Mouse (Mus musculus) limb, embryonic 15.5 days (tissue): ENCODE data around the gene Nlgn1. TPM values are rescaled to one million over a fixed set of nuclear protein-coding genes. Genes with fewer than 3 reads are reported as not detected.

ENCODE experiments used
- ATAC-seq: fragments of 200-750 bp; cut with Nextera tagmentation; 2 replicates; pipeline ENCODE4 v1.8.0; 2017; ENCODE audit warnings: low read depth, moderate TSS enrichment; ENCODE audit not compliant: insufficient number of reproducible peaks, low FRiP score, low TSS enrichment
- H3K27ac ChIP-seq: fragments of 300-500 bp; sonication (generic); 2 replicates; pipeline ENCODE4 v1.5.1; 2015; ENCODE audit warnings: moderate library complexity, mild to moderate bottlenecking, inconsistent platforms
- H3K27me3 ChIP-seq: fragments of 300-500 bp; sonication (generic); 2 replicates; pipeline ENCODE4 v1.6.1; 2015; ENCODE audit warnings: inconsistent platforms
- H3K36me3 ChIP-seq: fragments of 300-500 bp; sonication (generic); 2 replicates; pipeline ENCODE4 v1.6.1; 2015; ENCODE audit warnings: inconsistent platforms
- H3K4me1 ChIP-seq: fragments of 300-500 bp; sonication (generic); 2 replicates; pipeline ENCODE4 v1.6.1; 2015; ENCODE audit warnings: inconsistent platforms
- H3K4me2 ChIP-seq: fragments of 300-500 bp; sonication (generic); 2 replicates; pipeline ENCODE4 v1.6.1; 2015; ENCODE audit warnings: mild to moderate bottlenecking, inconsistent platforms
- H3K4me3 ChIP-seq: fragments of 300-500 bp; sonication (generic); 2 replicates; pipeline ENCODE4 v1.5.1; 2015; ENCODE audit warnings: mild to moderate bottlenecking, inconsistent platforms
- H3K9ac ChIP-seq: fragments of 300-500 bp; sonication (generic); 2 replicates; pipeline ENCODE4 v1.6.1; 2015; ENCODE audit warnings: inconsistent platforms
- H3K9me3 ChIP-seq: fragments of 300-500 bp; sonication (generic); 2 replicates; pipeline ENCODE4 v1.6.1; 2016; ENCODE audit warnings: inconsistent platforms
- WGBS: fragments of 180-500 bp; shearing (Covaris S2); methylation state at CpG from one replicate; pipeline ENCODE4 v1.1.7; 2015; 5-methylcytosine and 5-hydroxymethylcytosine counted together
- polyA plus RNA-seq: library from polyadenylated mRNA; unstranded; fragments of >200 nt; fragmentation: Nextera tagmentation; extraction: Ambion mirVana; gene quantifications from 2 replicates; pipeline ENCODE4 v1.2.1, GENCODE M21; 2015

Nlgn1 gene
- polyA plus RNA-seq = 2.4 and 3.1 TPM in 2 replicates

DNA sequence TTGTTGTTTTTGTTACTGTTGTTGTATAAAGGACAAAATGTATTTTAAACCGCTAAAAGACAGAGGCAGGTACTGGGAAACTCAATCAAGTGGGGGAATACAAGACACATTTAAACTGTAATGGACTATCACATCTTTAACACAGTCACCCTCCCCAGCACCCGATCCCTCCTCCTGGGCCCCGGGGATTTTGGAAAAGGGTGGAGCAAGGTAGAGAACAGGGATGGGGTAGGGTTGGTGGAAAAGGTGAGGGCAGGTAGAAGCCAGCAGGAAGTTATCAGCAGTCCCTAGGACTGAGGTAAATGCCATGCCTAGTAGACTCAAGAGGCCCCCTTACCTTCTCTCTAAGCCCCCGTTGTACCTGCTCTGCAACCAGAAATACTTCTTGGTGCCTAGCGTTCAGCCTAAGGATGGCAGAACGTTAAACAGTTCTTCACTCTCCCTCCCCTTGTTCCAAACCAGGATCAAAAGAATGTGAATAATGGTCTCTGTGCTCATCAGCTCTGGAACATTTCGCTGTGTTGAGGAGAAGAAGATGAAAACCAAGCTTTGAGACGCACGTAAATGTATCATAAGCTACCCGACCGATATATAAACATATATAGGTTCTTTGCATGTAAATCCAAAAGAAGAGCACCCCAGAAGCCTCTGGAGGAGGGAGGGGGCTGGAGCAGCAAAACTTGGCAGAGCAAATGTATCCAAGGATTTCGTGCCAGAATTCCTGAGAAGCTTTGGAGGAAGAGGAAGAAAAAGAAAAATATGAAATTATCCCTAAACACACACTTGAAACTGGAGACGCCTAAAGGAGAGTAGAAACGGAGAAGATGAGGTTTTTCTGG is at the start of gene Nlgn1:
Nlgn1 (minus strand) TSS at position 61 of the 839 bp plus-strand sequence.
- peak within 1 kb of the TSS; percentile 53 for H3K4me3 ChIP-seq
- WGBS = under 1% methylated on average over 14 of the region's 14 CpGs
- H3K36me3 ChIP-seq = no peaks in the 10 kb centered on the region
- H3K27me3 ChIP-seq = peaks cover 53% of the 10 kb centered on the region
- peak within 1 kb of the TSS; percentile 96 for H3K4me2 ChIP-seq
- H3K27ac ChIP-seq = no peak within 1 kb of the TSS
- ATAC-seq = no peak
- peak within 1 kb of the TSS; percentile 45; the same call in 1 of the 2 replicates for H3K9ac ChIP-seq
- H3K9me3 ChIP-seq = no peaks in the 10 kb centered on the region
- H3K4me1 ChIP-seq = peaks cover 25% of the 10 kb centered on the region

GRCm38 (mm10) chr3:26378272-26378671 is 46.0 kb upstream of the Nlgn1 start:
- H3K9me3 ChIP-seq = no peaks in the 10 kb centered on the region
- H3K4me2 ChIP-seq = no peak overlapping the region
- no peak overlapping the region for H3K9ac ChIP-seq
- ATAC-seq = no peak
- H3K36me3 ChIP-seq = no peaks in the 10 kb centered on the region
- no peak overlapping the region for H3K4me3 ChIP-seq
- H3K4me1 ChIP-seq = no peaks in the 10 kb centered on the region
- no peak overlapping the region for H3K27ac ChIP-seq
- H3K27me3 ChIP-seq = no peaks in the 10 kb centered on the region
- 67% methylated on average over 2 of the region's 2 CpGs for WGBS

- H3K27ac ChIP-seq = no peak overlapping the region
- ATAC-seq = no peak
- no peak overlapping the region for H3K4me3 ChIP-seq
- WGBS = 70% methylated on average over 5 of the region's 5 CpGs
- H3K4me2 ChIP-seq = no peak overlapping the region
- H3K9ac ChIP-seq = no peak overlapping the region
- no peaks in the 10 kb centered on the region for H3K27me3 ChIP-seq
- H3K4me1 ChIP-seq = no peaks in the 10 kb centered on the region
- no peaks in the 10 kb centered on the region for H3K36me3 ChIP-seq
- H3K9me3 ChIP-seq = no peaks in the 10 kb centered on the region
Measured at GRCm38 (mm10) chr3:26355082-26355481, 22.8 kb upstream of the Nlgn1 start.

- Histone ChIP-seq H3K9ac (no peak overlapping the region), H3K27me3 (no peaks in the 10 kb centered on the region), H3K27ac (no peak overlapping the region), H3K36me3 (no peaks in the 10 kb centered on the region), H3K4me2 (no peak overlapping the region), H3K4me3 (no peak overlapping the region), H3K4me1 (no peaks in the 10 kb centered on the region), H3K9me3 (no peaks in the 10 kb centered on the region)
- ATAC-seq = no peak
- WGBS = 76% methylated on average over 5 of the region's 5 CpGs
Measured at GRCm38 (mm10) chr3:26354483-26355030, 22.3 kb upstream of the Nlgn1 start.

DNA sequence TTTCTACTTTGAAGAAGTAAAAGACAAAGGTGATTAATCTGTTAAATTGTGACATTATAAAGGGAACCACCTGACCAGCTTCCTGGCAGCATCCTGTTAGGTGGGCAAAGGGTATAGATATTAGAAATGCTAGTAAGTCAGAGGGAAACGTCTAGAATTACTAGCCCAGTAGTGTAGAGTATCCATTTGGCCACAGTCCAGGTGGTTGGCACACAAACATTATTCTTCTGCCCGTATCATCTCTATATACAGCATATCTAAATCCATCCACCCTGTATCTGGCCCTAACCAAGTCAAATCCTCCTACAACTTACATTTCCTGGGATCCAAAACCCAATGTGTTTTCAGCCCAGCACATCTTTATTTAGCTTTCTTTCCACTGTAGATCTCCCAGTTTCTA is 5.2 kb upstream of the Nlgn1 start:
- ATAC-seq = no peak
- H3K4me1 ChIP-seq = peaks cover 12% of the 10 kb centered on the region
- H3K27ac ChIP-seq = no peak overlapping the region
- no peaks in the 10 kb centered on the region for H3K9me3 ChIP-seq
- H3K9ac ChIP-seq = no peak overlapping the region
- peaks cover 31% of the 10 kb centered on the region for H3K27me3 ChIP-seq
- H3K4me2 ChIP-seq = no peak overlapping the region
- no peaks in the 10 kb centered on the region for H3K36me3 ChIP-seq
- 61% methylated on average over 2 of the region's 2 CpGs for WGBS
- no peak overlapping the region for H3K4me3 ChIP-seq

- no peak overlapping the region for H3K9ac ChIP-seq
- no peaks in the 10 kb centered on the region for H3K36me3 ChIP-seq
- H3K4me1 ChIP-seq = peaks cover 25% of the 10 kb centered on the region
- H3K4me2 ChIP-seq = peak overlapping the region; percentile 86
- no peak for ATAC-seq
- H3K4me3 ChIP-seq = peak overlapping the region; percentile 45
- WGBS = under 1% methylated on average over 41 of the region's 41 CpGs
- H3K27me3 ChIP-seq = peaks cover 53% of the 10 kb centered on the region
- H3K9me3 ChIP-seq = no peaks in the 10 kb centered on the region
- H3K27ac ChIP-seq = no peak overlapping the region
Measured at GRCm38 (mm10) chr3:26333239-26333811, 1.1 kb upstream of the Nlgn1 start.

DNA sequence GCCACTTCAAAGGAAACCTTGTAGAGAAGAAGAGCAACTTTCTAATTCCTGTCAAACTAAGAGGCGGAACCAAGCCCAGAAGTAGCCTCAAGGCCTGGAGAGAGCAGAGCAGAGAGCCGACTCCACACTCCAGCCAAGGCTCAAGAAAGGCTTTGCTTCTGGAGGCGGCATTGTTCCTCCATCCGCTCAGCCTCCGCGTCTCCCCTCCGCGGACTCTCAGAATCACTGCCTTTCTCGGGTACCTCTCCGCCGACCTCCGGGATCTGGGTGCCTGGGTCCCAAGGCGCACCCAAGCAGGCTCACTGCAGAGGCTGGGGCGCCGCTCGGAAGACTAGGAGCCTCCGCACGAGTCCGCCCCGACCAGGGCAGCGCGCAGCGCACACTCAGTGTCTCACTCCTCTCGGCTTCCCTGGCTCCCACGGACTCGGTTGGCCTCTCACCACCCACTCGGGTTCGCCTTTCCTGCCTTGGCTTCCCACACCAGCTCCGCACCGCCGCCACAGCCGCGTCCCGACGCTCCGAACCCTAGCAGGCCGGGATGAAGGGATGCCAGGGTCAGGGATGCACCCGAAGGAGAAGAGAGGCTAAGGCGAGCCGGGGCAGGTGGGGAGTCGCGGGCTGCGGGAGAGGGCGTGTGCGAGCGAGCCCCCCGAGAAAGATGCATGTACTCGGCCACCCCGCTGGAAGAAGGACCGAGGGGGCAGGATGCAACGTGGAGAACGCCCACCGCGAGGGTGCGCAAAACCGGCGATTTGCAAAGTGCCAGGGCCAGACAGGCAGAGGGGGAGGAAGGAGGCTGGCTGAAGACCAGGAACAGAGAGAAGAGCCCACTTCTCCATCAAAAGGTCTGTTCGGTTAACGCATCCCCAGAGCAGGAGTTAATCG is 841 bp downstream of the Nlgn1 start:
- no peaks in the 10 kb centered on the region for H3K9me3 ChIP-seq
- no peaks in the 10 kb centered on the region for H3K36me3 ChIP-seq
- H3K27me3 ChIP-seq = peaks cover 53% of the 10 kb centered on the region
- WGBS = under 1% methylated on average over 60 of the region's 60 CpGs
- H3K4me1 ChIP-seq = peaks cover 25% of the 10 kb centered on the region
- H3K27ac ChIP-seq = no peak overlapping the region
- ATAC-seq = no peak
- H3K4me2 ChIP-seq = peak overlapping the region; percentile 96
- peak overlapping the region; percentile 53 for H3K4me3 ChIP-seq
- peak overlapping the region; percentile 45; the same call in 1 of the 2 replicates for H3K9ac ChIP-seq

DNA sequence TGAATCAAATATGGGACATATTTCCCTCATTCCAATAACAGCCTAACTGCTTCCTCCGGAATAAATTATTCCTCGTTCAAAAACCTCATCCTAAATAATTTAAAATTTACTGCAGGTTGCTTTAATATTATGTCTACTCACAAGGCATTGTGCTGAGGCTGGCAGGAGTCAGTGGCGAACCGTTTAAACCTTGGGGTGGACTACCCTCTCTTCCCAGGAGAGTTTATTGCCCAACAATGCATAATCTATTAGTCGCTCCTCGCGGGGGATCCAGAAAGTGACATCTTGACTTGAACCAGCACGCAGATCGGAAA is 1.4 kb downstream of the Nlgn1 start:
- Histone ChIP-seq H3K36me3 (no peaks in the 10 kb centered on the region), H3K9ac (no peak overlapping the region), H3K27me3 (peaks cover 52% of the 10 kb centered on the region), H3K4me2 (peak overlapping the region; percentile 96), H3K27ac (no peak overlapping the region), H3K4me1 (peaks cover 25% of the 10 kb centered on the region), H3K4me3 (peak overlapping the region; percentile 53), H3K9me3 (no peaks in the 10 kb centered on the region)
- WGBS = 8% methylated on average over 9 of the region's 9 CpGs
- no peak for ATAC-seq

- WGBS = 73% methylated on average over 4 of the region's 4 CpGs
Measured at GRCm38 (mm10) chr3:26330019-26330418, 2.2 kb downstream of the Nlgn1 start.

DNA sequence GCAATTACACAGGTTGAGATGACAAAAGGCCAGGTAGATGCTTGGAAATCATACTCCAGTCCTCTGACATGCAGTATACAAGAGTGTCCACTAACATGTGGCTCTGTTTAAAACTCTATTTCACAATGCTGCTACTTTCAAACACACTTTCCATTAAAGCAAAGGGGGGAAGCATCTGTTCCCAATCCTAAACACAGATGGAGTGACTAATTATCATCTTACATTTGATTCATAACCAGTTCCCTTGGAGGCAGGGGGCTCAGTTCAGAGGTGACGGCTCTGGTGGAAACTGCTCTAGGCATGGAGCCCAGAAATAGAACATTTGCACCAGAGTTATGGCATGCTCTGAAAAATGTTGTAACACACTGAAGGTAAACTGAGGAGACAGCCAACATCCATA is 7.8 kb downstream of the Nlgn1 start:
- H3K4me3 ChIP-seq = no peak overlapping the region
- H3K36me3 ChIP-seq = no peaks in the 10 kb centered on the region
- no peaks in the 10 kb centered on the region for H3K27me3 ChIP-seq
- H3K27ac ChIP-seq = no peak overlapping the region
- 0 out of 2 replicates have a peak, but pooled peaks cover 3% of the 10 kb centered on the region for H3K4me1 ChIP-seq
- H3K4me2 ChIP-seq = no peak overlapping the region
- ATAC-seq = no peak
- no peaks in the 10 kb centered on the region for H3K9me3 ChIP-seq
- no peak overlapping the region for H3K9ac ChIP-seq
- WGBS = 12% methylated on average over 1 of the region's 1 CpGs

More at GRCm38 (mm10) chr3:26330019-26330418, 2.2 kb downstream of the Nlgn1 start:
- peaks cover 47% of the 10 kb centered on the region for H3K27me3 ChIP-seq
- H3K36me3 ChIP-seq = no peaks in the 10 kb centered on the region
- no peak for ATAC-seq
- no peak overlapping the region for H3K4me3 ChIP-seq
- no peaks in the 10 kb centered on the region for H3K9me3 ChIP-seq
- no peak overlapping the region for H3K4me2 ChIP-seq
- peaks cover 25% of the 10 kb centered on the region for H3K4me1 ChIP-seq
- H3K27ac ChIP-seq = no peak overlapping the region
- no peak overlapping the region for H3K9ac ChIP-seq

GRCm38 (mm10) chr3:26317397-26317796 is 14.9 kb downstream of the Nlgn1 start:
- no peak overlapping the region for H3K4me3 ChIP-seq
- H3K27ac ChIP-seq = no peak overlapping the region
- H3K9me3 ChIP-seq = no peaks in the 10 kb centered on the region
- H3K4me1 ChIP-seq = no peaks in the 10 kb centered on the region
- H3K9ac ChIP-seq = no peak overlapping the region
- ATAC-seq = no peak
- H3K4me2 ChIP-seq = no peak overlapping the region
- WGBS = 85% methylated on average over 2 of the region's 2 CpGs
- H3K36me3 ChIP-seq = no peaks in the 10 kb centered on the region
- H3K27me3 ChIP-seq = no peaks in the 10 kb centered on the region
